In genomic region chr5:114282346-114282745, GRCm38 (mm10) we compare ENCODE assay signal across 31 mouse cellular contexts. TPM values are rescaled to one million over a fixed set of nuclear protein-coding genes. Genes with fewer than 3 reads are reported as not detected.
"Had no signal": no experiment of that assay in that cellular context is flagged by ENCODE, and none has a peak within 500 bp of the region (broad histone marks: within the 10 kb centered on the region; RNA-seq: fewer than 3 reads in every experiment).

No protein-coding gene starts in this region.

- DNase-seq: kidney, adult 18-20 months; kidney, postnatal 25 days; layer of hippocampus, adult 9-11 months; liver, embryonic 13.5 days; lung, adult 2 months; lung, postnatal 14 days; lung, postnatal 4 days; right cerebral cortex, adult 18-20 months; right cerebral cortex, postnatal 14 days; right cerebral cortex, postnatal 4 days; thymus, adult 2 months; thymus, postnatal 14 days; thymus, postnatal 4 days had no signal

- H3K9ac ChIP-seq: liver, embryonic 13.5 days; neural tube, embryonic 13.5 days had no signal

- H3K36me3 ChIP-seq: liver, embryonic 13.5 days; neural tube, embryonic 13.5 days had no signal

- H3K4me2 ChIP-seq: liver, embryonic 13.5 days; neural tube, embryonic 13.5 days had no signal

- H3K4me1 ChIP-seq: liver, embryonic 13.5 days had no signal

- H3K27ac ChIP-seq: kidney, postnatal 0 days; layer of hippocampus, adult 2 months; liver, embryonic 13.5 days; neural tube, embryonic 13.5 days; stomach, postnatal 0 days had no signal

- H3K4me3 ChIP-seq: layer of hippocampus, adult 2 months; liver, embryonic 13.5 days; myocyte; neural tube, embryonic 13.5 days had no signal

- H3K9me3 ChIP-seq: liver, embryonic 13.5 days; neural tube, embryonic 13.5 days had no signal

RNA-seq across cellular contexts. Expression of gene Myo1h, which starts 6.6 kb away (rescaled TPM):
- polyA plus RNA-seq: liver, adult 2 months had no signal

RNA-seq across cellular contexts. Expression of gene Foxn4, which starts 8.7 kb away (rescaled TPM):
- total RNA-seq: layer of hippocampus, adult 2 months; layer of hippocampus, postnatal 25 days; left cerebral cortex, adult 18-20 months; left cerebral cortex, postnatal 36 days; liver, adult 2 months; megakaryocyte progenitor cell, adult 5-6 weeks; megakaryocyte-erythroid progenitor cell, adult 5-6 weeks; monocyte, adult 5-6 weeks; neutrophil, adult 5-6 weeks had no signal
- polyA plus RNA-seq: kidney, embryonic 14.5 days; kidney, postnatal 0 days; large intestine, adult 2 months; limb, embryonic 11.5 days; liver, adult 2 months; liver, embryonic 13.5 days; liver, embryonic 16.5 days; stomach, embryonic 14.5 days; stomach, postnatal 0 days had no signal
